8 mouse cellular contexts compared by ENCODE assay signal in the genomic region with DNA sequence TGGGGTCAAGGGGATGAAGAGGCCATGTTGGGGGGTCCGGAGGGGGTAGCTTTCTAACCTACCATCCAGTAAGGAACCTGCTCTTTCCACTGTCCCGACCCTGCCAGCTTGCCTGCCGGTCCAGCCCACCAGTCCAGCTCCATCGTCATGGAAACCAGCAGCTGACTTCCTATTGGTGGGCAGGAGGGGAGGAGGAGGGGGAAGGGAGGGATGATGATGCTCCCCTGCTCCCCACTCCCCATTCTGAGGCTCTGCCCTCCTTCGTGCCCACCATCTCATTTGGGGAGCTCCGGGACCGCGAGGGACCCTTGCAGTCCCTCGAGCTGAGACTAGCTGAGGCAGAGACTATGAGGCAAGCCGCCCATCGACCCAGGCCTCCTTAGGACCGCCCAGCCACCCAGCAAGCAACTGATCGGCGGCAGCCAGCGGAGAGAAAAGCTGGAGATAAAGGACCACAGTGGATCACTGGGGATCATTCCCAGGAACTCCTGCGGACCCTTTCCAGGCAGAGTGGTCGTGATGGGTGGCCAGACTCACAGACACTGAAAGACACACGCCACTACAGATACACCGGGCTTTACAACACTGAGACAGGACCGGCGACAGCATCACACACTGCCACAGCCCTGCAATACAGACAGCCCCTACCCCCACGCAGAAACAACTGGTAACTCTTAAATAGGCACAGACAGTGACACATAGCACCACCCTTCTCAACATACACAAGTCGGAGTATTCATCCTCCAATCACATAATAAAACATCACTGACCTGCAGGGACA. TPM values are rescaled to one million over a fixed set of nuclear protein-coding genes. Genes with fewer than 3 reads are reported as not detected.
DNase-seq lines count a peak whose midpoint lies in the region; ATAC-seq and TF ChIP-seq lines count a peak whose summit lies in the region.

A gene (plus strand): TSS at position 241 of the 781 bp plus-strand sequence.

- H3K36me3 ChIP-seq in hindbrain, embryonic 10.5 days: no peaks in the 10 kb centered on the region
- no peaks in the 10 kb centered on the region for H3K36me3 ChIP-seq in limb, embryonic 13.5 days

- no peak within 1 kb of the TSS for H3K27ac ChIP-seq in bone marrow macrophage, adult 2 months (ENCODE audit: insufficient read depth, low read depth, low read length)
- H3K27ac ChIP-seq in hindbrain, embryonic 10.5 days: peak within 1 kb of the TSS; percentile 76; the same call in 1 of the 2 replicates
- H3K27ac ChIP-seq in limb, embryonic 13.5 days: no peak within 1 kb of the TSS

- H3K4me2 ChIP-seq in limb, embryonic 13.5 days (replicated peaks): peak within 1 kb of the TSS; percentile 30; the same call in 1 of the 2 replicates

- TF ChIP-seq POLR2A in bone marrow macrophage, adult 2 months (IDR thresholded peaks at IDR 0.05; ENCODE audit: borderline replicate concordance, low read depth, low read length): 0 out of 2 replicates have a peak, but pooled peaks have one; percentile 8

- peaks cover 6% of the 10 kb centered on the region for H3K4me1 ChIP-seq in bone marrow macrophage, adult 2 months (ENCODE audit: control insufficient read depth, insufficient read depth, low read length)
- H3K4me1 ChIP-seq in hindbrain, embryonic 10.5 days (replicated peaks): peaks cover 36% of the 10 kb centered on the region
- peaks cover 25% of the 10 kb centered on the region for H3K4me1 ChIP-seq in limb, embryonic 13.5 days

- WGBS in hindbrain, embryonic 10.5 days: 6% methylated on average over 23 of the region's 23 CpGs
- WGBS in limb, embryonic 13.5 days: 8% methylated on average over 23 of the region's 23 CpGs

- TF ChIP-seq CTCF in bone marrow macrophage, adult 2 months (IDR thresholded peaks at IDR 0.05; ENCODE audit: low read depth, low read length): no peak

- no peaks in the 10 kb centered on the region for H3K9me3 ChIP-seq in hindbrain, embryonic 10.5 days
- H3K9me3 ChIP-seq in limb, embryonic 13.5 days: no peaks in the 10 kb centered on the region

- H3K9ac ChIP-seq in limb, embryonic 13.5 days: 0 out of 2 replicates have a peak within 1 kb of the TSS, but pooled peaks have one; percentile 13

- H3K4me3 ChIP-seq in bone marrow macrophage, adult 2 months (ENCODE audit: insufficient read depth, low read length): no peak within 1 kb of the TSS
- peak within 1 kb of the TSS; percentile 48 for H3K4me3 ChIP-seq in hindbrain, embryonic 10.5 days
- H3K4me3 ChIP-seq in limb, embryonic 13.5 days: 0 out of 2 replicates have a peak within 1 kb of the TSS, but pooled peaks have one; percentile 7

- H3K27me3 ChIP-seq in hindbrain, embryonic 10.5 days (ENCODE audit: insufficient read depth, poor library complexity, severe bottlenecking): peaks cover 61% of the 10 kb centered on the region
- H3K27me3 ChIP-seq in limb, embryonic 13.5 days: peaks cover 72% of the 10 kb centered on the region

- peak; percentile 76 to 81 for DNase-seq in cerebellum, postnatal 25 days
- peak; percentile 54 for DNase-seq in hindbrain, embryonic 10.5 days (ENCODE audit: low spot score)
- DNase-seq in adrenal gland, postnatal 36 days: no peak
- DNase-seq in kidney, adult 9 months: no peak
- DNase-seq in heart, postnatal 10 days: no peak

- ATAC-seq in limb, embryonic 13.5 days (ENCODE audit: low FRiP score, low read depth): no peak
- ATAC-seq in neutrophil, adult 5-6 weeks (ENCODE audit: extremely low read depth, insufficient number of reproducible peaks, low FRiP score, poor library complexity, severe bottlenecking): peak; percentile 1; the same call in 1 of the 2 replicates

- intact Hi-C loops in heart, postnatal 10 days (cut with DNase I): no loop called here

RNA-seq across cellular contexts. Expression of the gene that starts here (rescaled TPM):
- 2.6 and 2.9 TPM in 2 replicates for polyA plus RNA-seq in bone marrow macrophage, adult 2 months (2012; ENCODE audit: insufficient read depth, insufficient read length, missing spikeins)
- 7.8 and 10.5 TPM in 2 replicates for polyA plus RNA-seq in hindbrain, embryonic 10.5 days (2016; fragmentation: Nextera tagmentation; extraction: Ambion mirVana)
- 2.3 and 2.7 TPM in 2 replicates for polyA plus RNA-seq in limb, embryonic 13.5 days (2015; fragmentation: Nextera tagmentation; extraction: Ambion mirVana)
- 21.4 and 22.2 TPM in 2 replicates for total RNA-seq in neutrophil, adult 5-6 weeks (2017)
- 1 to 10 TPM; 3.5 to 5.0 TPM for total RNA-seq in adrenal gland, postnatal 36 days (2021)
- under 1 TPM; 0.15 to 0.31 TPM for total RNA-seq in heart, postnatal 10 days (2021)

Comparison
In these comparisons a context has a peak if more than half of its experiments do, and no peak if none do; other contexts are left out.
1. DNase-seq: peak in cerebellum, postnatal 25 days (2 of 2) and hindbrain, embryonic 10.5 days (single experiment); none in adrenal gland, postnatal 36 days (0 of 2), kidney, adult 9 months (single experiment) and heart, postnatal 10 days (0 of 2).